Mouse (Mus musculus): Measurements from ENCODE around the gene Carmil2. TPM values are rescaled to one million over a fixed set of nuclear protein-coding genes. Genes with fewer than 3 reads are reported as not detected.

Carmil2 gene
- total and polyA plus RNA-seq, 3 experiments: 2.0 to 33.2 (median 7.6) TPM

GRCm38 (mm10) chr8:105695080-105695780 is 9.2 kb downstream of the Carmil2 start:
- dilution Hi-C loops (cut with MboI; ENCODE audit: extremely low pct_ligation_motif_present, extremely low pct_unique_long_range_greater_than_20kb, low sequenced_read_pairs) (no loop called here), in situ Hi-C loops (cut with MboI; ENCODE audit: low pct_ligation_motif_present, low pct_unique_long_range_greater_than_20kb, low sequenced_read_pairs) (no loop called here)
- Histone ChIP-seq H3K4me2 (ENCODE audit: insufficient read depth, low read depth, poor library complexity, severe bottlenecking) (no peak overlapping the region), H3K9ac (ENCODE audit: insufficient read depth, low read depth) (no peak overlapping the region), H3K27ac (ENCODE audit: insufficient read depth, low read depth) (no peak overlapping the region), H3K9me3 (replicated peaks; ENCODE audit: low read length) (peaks cover 8% of the 10 kb centered on the region), H3K4me1 (ENCODE audit: control insufficient read depth in 1 of 2, insufficient read depth in 2 of 2) (peaks cover 6 to 13% of the 10 kb centered on the region in 2 experiments; a peak in 3 of 4 replicates), H3K27me3 (replicated peaks) (no peaks in the 10 kb centered on the region), H3K36me3 (replicated peaks in 1 of 2; ENCODE audit: control insufficient read depth in 1 of 2, insufficient read depth in 1 of 2, low read length in 1 of 2) (peaks cover 85 to 95% of the 10 kb centered on the region in 2 experiments), H3K4me3 (replicated peaks in 1 of 3; ENCODE audit: low read depth in 2 of 3, low read length in 2 of 3, poor library complexity in 1 of 3) (no peak overlapping the region), H3K79me2 (replicated peaks; ENCODE audit: control insufficient read depth, extremely low read depth, insufficient read depth, poor library complexity, severe bottlenecking) (no peaks in the 10 kb centered on the region)
- TF ChIP-seq USF2 (conservative IDR thresholded peaks at IDR 0.05; ENCODE audit: low read depth, low read length): no peak
- TF ChIP-seq USF1 (IDR thresholded peaks at IDR 0.05; ENCODE audit: low read depth, low read length): no peak
- TF ChIP-seq MEF2A (IDR thresholded peaks at IDR 0.05; ENCODE audit: borderline replicate concordance, low read depth, low read length): no peak
- no peak for TF ChIP-seq SMC3 (IDR thresholded peaks at IDR 0.05; ENCODE audit: low read depth, low read length)
- TF ChIP-seq MAFK (IDR thresholded peaks at IDR 0.05; ENCODE audit: insufficient replicate concordance, low read length): no peak
- TF ChIP-seq TCF12 (IDR thresholded peaks at IDR 0.05; ENCODE audit: low read depth, low read length): no peak
- no peak for TF ChIP-seq ELF1 (IDR thresholded peaks at IDR 0.05; ENCODE audit: low read depth, low read length)
- TF ChIP-seq ZMIZ1 (IDR thresholded peaks at IDR 0.05; ENCODE audit: low read depth, low read length): no peak
- TF ChIP-seq MAX (IDR thresholded peaks at IDR 0.05; ENCODE audit: low read length): no peak
- no peak for TF ChIP-seq NELFE (IDR thresholded peaks at IDR 0.05; ENCODE audit: low read depth, low read length)
- no peak for TF ChIP-seq RCOR1 (conservative IDR thresholded peaks at IDR 0.05; ENCODE audit: low read depth, low read length)
- TF ChIP-seq POLR2AphosphoS2 (IDR thresholded peaks at IDR 0.05; ENCODE audit: low read depth, low read length): no peak
- no peak for TF ChIP-seq MXI1 (IDR thresholded peaks at IDR 0.05; ENCODE audit: low read depth, low read length)
- TF ChIP-seq GABPA (IDR thresholded peaks at IDR 0.05; ENCODE audit: insufficient replicate concordance, low read depth, low read length): no peak
- no peak for TF ChIP-seq BHLHE40 (IDR thresholded peaks at IDR 0.05; ENCODE audit: low read depth, low read length)
- no peak for DNase-seq (ENCODE audit: extremely low read depth)

- Histone ChIP-seq H3K4me2 (ENCODE audit: insufficient read depth, low read depth, poor library complexity, severe bottlenecking) (no peak overlapping the region), H3K27me3 (replicated peaks) (no peaks in the 10 kb centered on the region), H3K27ac (ENCODE audit: insufficient read depth, low read depth) (no peak overlapping the region), H3K4me3 (replicated peaks in 1 of 3; ENCODE audit: low read depth in 2 of 3, low read length in 2 of 3, poor library complexity in 1 of 3) (no peak overlapping the region), H3K36me3 (replicated peaks in 1 of 2; ENCODE audit: control insufficient read depth in 1 of 2, insufficient read depth in 1 of 2, low read length in 1 of 2) (peaks cover 66 to 80% of the 10 kb centered on the region in 2 experiments), H3K79me2 (replicated peaks; ENCODE audit: control insufficient read depth, extremely low read depth, insufficient read depth, poor library complexity, severe bottlenecking) (no peaks in the 10 kb centered on the region), H3K9me3 (replicated peaks; ENCODE audit: low read length) (peaks cover 8% of the 10 kb centered on the region), H3K9ac (ENCODE audit: insufficient read depth, low read depth) (no peak overlapping the region), H3K4me1 (ENCODE audit: control insufficient read depth in 1 of 2, insufficient read depth in 2 of 2) (peaks cover 6 to 22% of the 10 kb centered on the region in 2 experiments; a peak in 3 of 4 replicates)
- TF ChIP-seq POLR2AphosphoS2 (IDR thresholded peaks at IDR 0.05; ENCODE audit: low read depth, low read length) (no peak), ELF1 (IDR thresholded peaks at IDR 0.05; ENCODE audit: low read depth, low read length) (no peak), TCF12 (IDR thresholded peaks at IDR 0.05; ENCODE audit: low read depth, low read length) (no peak), CHD2 (IDR thresholded peaks at IDR 0.05; ENCODE audit: low read length) (no peak), ZKSCAN1 (IDR thresholded peaks at IDR 0.05; ENCODE audit: borderline replicate concordance, low read depth, low read length) (no peak), ZNF384 (IDR thresholded peaks at IDR 0.05; ENCODE audit: low read depth, low read length) (no peak), RCOR1 (conservative IDR thresholded peaks at IDR 0.05; ENCODE audit: low read depth, low read length) (no peak), EP300 (IDR thresholded peaks at IDR 0.05; ENCODE audit: low read length) (no peak), MXI1 (IDR thresholded peaks at IDR 0.05; ENCODE audit: low read depth, low read length) (no peak), MAZ (IDR thresholded peaks at IDR 0.05; ENCODE audit: low read depth, low read length) (no peak), JUN (IDR thresholded peaks at IDR 0.05; ENCODE audit: insufficient read depth, low read depth, low read length) (no peak), ZMIZ1 (IDR thresholded peaks at IDR 0.05; ENCODE audit: low read depth, low read length) (no peak), MAX (IDR thresholded peaks at IDR 0.05; ENCODE audit: low read length) (no peak), HCFC1 (IDR thresholded peaks at IDR 0.05; ENCODE audit: low read depth, low read length) (no peak), JUND (conservative IDR thresholded peaks at IDR 0.05; ENCODE audit: low read depth, low read length) (no peak), E2F4 (IDR thresholded peaks at IDR 0.05; ENCODE audit: insufficient replicate concordance, low read depth, low read length) (no peak)
- dilution Hi-C loops (cut with MboI; ENCODE audit: extremely low pct_ligation_motif_present, extremely low pct_unique_long_range_greater_than_20kb, low sequenced_read_pairs) (no loop called here), in situ Hi-C loops (cut with MboI; ENCODE audit: low pct_ligation_motif_present, low pct_unique_long_range_greater_than_20kb, low sequenced_read_pairs) (no loop called here)
- DNase-seq (ENCODE audit: extremely low read depth): no peak
Observed at GRCm38 (mm10) chr8:105697196-105697780, 11.2 kb downstream of the Carmil2 start.
